ENCODE assay signal across 17 mouse cellular contexts in the genomic region with DNA sequence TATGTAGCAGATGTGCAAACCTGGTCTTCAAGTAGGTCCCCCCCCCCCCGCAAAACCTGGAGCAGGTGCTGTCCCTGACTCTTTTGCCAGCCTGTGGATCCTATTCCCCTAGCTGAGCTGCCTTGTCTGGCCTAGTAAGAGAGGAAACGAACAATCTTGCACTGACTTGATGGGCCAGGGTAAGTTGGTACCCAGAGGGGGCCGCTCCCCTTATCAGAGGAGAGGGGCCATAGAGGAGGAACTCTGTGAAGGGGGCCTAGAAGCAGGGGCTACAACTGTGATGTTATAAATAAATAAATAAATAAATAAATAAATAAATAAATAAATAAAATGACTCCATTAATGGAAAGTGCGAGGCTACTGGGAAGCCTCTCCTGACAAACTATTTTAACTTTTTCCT.
"Had no signal": no experiment of that assay in that cellular context is flagged by ENCODE, and none has a peak within 500 bp of the region (broad histone marks: within the 10 kb centered on the region; RNA-seq: fewer than 3 reads in every experiment).

No protein-coding gene starts in this region.

- H3K36me3 ChIP-seq: neural tube, embryonic 13.5 days; neural tube, embryonic 15.5 days had no signal

- H3K9me3 ChIP-seq: neural tube, embryonic 13.5 days; neural tube, embryonic 15.5 days had no signal

- H3K4me1 ChIP-seq: neural tube, embryonic 13.5 days; neural tube, embryonic 15.5 days had no signal

- H3K4me3 ChIP-seq: myocyte; neural tube, embryonic 13.5 days; neural tube, embryonic 15.5 days had no signal

- H3K27me3 ChIP-seq: neural tube, embryonic 13.5 days; neural tube, embryonic 15.5 days had no signal

- H3K27ac ChIP-seq: liver, embryonic 14.5 days; neural tube, embryonic 13.5 days; neural tube, embryonic 15.5 days had no signal

- H3K9ac ChIP-seq: liver, embryonic 14.5 days; lung, embryonic 14.5 days; neural tube, embryonic 13.5 days; neural tube, embryonic 15.5 days had no signal

- DNase-seq: lung, adult 18-20 months; lung, embryonic 14.5 days; lung, postnatal 10 days; lung, postnatal 4 days; retina, postnatal 1 day; right cerebral cortex, adult 18-20 months; right cerebral cortex, postnatal 25 days; right cerebral cortex, postnatal 4 days; spleen, adult 18-20 months; thymus, adult 18-20 months; thymus, postnatal 14 days; thymus, postnatal 36 days had no signal

- H3K4me2 ChIP-seq: lung, embryonic 14.5 days; midbrain, embryonic 11.5 days; neural tube, embryonic 13.5 days; neural tube, embryonic 15.5 days had no signal
